Mouse (Mus musculus) heart, adult 2 months (tissue): Measurements from ENCODE around the gene Dnmt3b.
A peak's percentile ranks its signal among the peaks of the same experiment; 100 is the strongest.

ENCODE experiments used
- CTCF ChIP-seq: fragments of 200-600 bp; IDR thresholded peaks from 2 replicates; pipeline ENCODE4 v1.8.1; 2022; ENCODE audit warnings: antibody characterized with exemption, mild to moderate bottlenecking, moderate library complexity
- POLR2A ChIP-seq: fragments of 200-500 bp; IDR thresholded peaks from 2 replicates; pipeline ENCODE4 v1.6.1; 2011; ENCODE audit warnings: mild to moderate bottlenecking, low read depth, low read length, control low read depth; ENCODE audit not compliant: insufficient read depth

DNA sequence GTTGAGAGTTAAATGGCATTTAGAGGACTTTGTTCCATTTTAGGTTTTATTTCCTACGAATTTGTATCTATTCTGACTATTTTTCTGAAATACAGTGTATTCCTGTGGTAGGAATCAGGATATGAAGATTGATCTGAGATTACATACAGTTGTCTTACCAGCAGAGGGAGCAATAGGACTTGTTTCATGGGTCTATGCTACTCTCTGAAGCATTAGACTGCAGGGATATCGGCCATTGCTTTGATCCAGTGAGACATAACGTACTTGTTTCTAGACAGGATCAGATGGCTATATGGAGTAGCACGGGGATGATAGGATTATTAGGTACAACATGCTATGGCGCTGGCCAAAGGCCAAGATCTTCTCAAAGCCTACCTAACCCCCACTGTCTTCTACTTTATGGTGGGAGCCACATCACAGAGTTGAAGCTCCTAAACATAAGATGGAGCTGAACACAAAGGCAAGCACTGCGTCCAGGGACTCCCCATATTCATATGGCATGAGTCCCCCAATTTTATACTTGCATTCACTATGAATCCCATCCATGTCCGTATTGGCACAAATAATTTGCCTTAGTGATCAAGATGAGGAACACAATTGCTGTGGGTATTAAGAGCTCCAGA, 19.6 kb downstream of the Dnmt3b start:
- TF ChIP-seq CTCF (peak; percentile 85), POLR2A (no peak)
